Mouse (Mus musculus): ENCODE measurements around the gene Gm20388. TPM values are rescaled to one million over a fixed set of nuclear protein-coding genes. Genes with fewer than 3 reads are reported as not detected.

Gene Gm20388
- polyA plus RNA-seq, 1 experiment: 0.36 TPM

GRCm38 (mm10) chr8:123797928-123798327 is 3887.3 kb downstream of the Gm20388 start:
- TF ChIP-seq GATA1 (IDR thresholded peaks at IDR 0.05; ENCODE audit: low read length): no peak
- peak; percentile 24; the same call in 1 of the 3 replicates for TF ChIP-seq TAL1 (IDR thresholded peaks at IDR 0.05; ENCODE audit: low read length)
- Histone ChIP-seq H3K9me3 (ENCODE audit: control insufficient read depth, low read length) (peaks cover 4% of the 10 kb centered on the region; the same call in 1 of the 2 replicates), H3K27me3 (ENCODE audit: control insufficient read depth) (no peaks in the 10 kb centered on the region), H3K36me3 (ENCODE audit: control insufficient read depth) (no peaks in the 10 kb centered on the region; the same call in 1 of the 2 replicates), H3K4me1 (ENCODE audit: control insufficient read depth) (peaks cover 41% of the 10 kb centered on the region), H3K4me3 (replicated peaks) (peak overlapping the region; percentile 31)

DNA sequence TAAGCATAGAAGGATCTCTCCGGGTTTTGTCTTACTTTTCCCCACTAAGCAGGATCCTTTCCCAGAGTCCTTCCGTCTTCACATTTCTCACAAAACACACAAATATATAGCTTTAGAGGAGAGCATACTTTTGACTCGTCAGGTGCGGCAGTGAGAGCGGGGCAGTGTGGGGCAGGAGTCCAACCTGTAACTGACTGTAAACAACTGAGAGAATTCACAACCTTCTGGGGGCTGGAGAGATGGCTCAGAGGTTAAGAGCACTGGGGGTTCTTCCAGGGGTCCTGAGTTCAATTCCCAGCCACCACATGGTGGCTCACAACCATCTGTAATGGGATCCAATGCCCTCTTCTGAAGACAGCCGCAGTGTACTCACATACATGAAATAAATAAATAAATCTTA is 3888.8 kb downstream of the Gm20388 start:
- Histone ChIP-seq H3K36me3 (ENCODE audit: control insufficient read depth) (no peaks in the 10 kb centered on the region; the same call in 1 of the 2 replicates), H3K27me3 (ENCODE audit: control insufficient read depth) (no peaks in the 10 kb centered on the region), H3K4me1 (ENCODE audit: control insufficient read depth) (peaks cover 41% of the 10 kb centered on the region), H3K4me3 (replicated peaks) (no peak overlapping the region), H3K9me3 (ENCODE audit: control insufficient read depth, low read length) (peaks cover 4% of the 10 kb centered on the region; the same call in 1 of the 2 replicates)
- TF ChIP-seq TAL1 (IDR thresholded peaks at IDR 0.05; ENCODE audit: low read length): no peak
- TF ChIP-seq GATA1 (IDR thresholded peaks at IDR 0.05; ENCODE audit: low read length): no peak

DNA sequence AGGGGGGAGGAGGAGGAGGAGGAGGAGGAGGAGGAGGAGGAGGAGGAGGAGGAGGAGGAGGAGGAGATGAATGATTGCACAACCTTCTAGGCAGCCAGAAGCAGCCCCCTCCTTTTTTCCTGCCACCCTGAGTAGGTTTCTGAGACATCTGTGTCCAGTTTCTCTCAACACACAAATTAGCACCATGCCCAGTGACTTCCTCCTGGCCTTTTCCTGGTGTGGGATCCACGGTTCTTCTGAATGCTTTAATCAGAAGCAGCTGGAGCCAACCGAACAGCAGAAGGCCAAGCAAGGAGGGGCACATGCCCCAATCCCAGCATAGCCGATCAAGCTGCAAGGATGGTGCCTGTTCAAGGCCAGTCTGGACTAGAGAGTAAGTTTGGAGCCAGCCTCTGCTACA is 3889.2 kb downstream of the Gm20388 start:
- no peak overlapping the region for H3K4me3 ChIP-seq (replicated peaks)
- H3K27me3 ChIP-seq (ENCODE audit: control insufficient read depth): no peaks in the 10 kb centered on the region
- TF ChIP-seq GATA1 (IDR thresholded peaks at IDR 0.05; ENCODE audit: low read length): no peak
- no peak for TF ChIP-seq TAL1 (IDR thresholded peaks at IDR 0.05; ENCODE audit: low read length)
- peaks cover 41% of the 10 kb centered on the region for H3K4me1 ChIP-seq (ENCODE audit: control insufficient read depth)
- peaks cover 4% of the 10 kb centered on the region; the same call in 1 of the 2 replicates for H3K9me3 ChIP-seq (ENCODE audit: control insufficient read depth, low read length)
- no peaks in the 10 kb centered on the region; the same call in 1 of the 2 replicates for H3K36me3 ChIP-seq (ENCODE audit: control insufficient read depth)

- TF ChIP-seq GATA1 (IDR thresholded peaks at IDR 0.05; ENCODE audit: low read length) (no peak), TAL1 (IDR thresholded peaks at IDR 0.05; ENCODE audit: low read length) (no peak)
- Histone ChIP-seq H3K36me3 (ENCODE audit: control insufficient read depth) (no peaks in the 10 kb centered on the region; the same call in 1 of the 2 replicates), H3K4me3 (replicated peaks) (no peak overlapping the region), H3K4me1 (ENCODE audit: control insufficient read depth) (peaks cover 48% of the 10 kb centered on the region), H3K27me3 (ENCODE audit: control insufficient read depth) (no peaks in the 10 kb centered on the region), H3K9me3 (ENCODE audit: control insufficient read depth, low read length) (peaks cover 4% of the 10 kb centered on the region; the same call in 1 of the 2 replicates)
Observed at GRCm38 (mm10) chr8:123800867-123801266, 3890.2 kb downstream of the Gm20388 start.

- no peak for TF ChIP-seq GATA1 (IDR thresholded peaks at IDR 0.05; ENCODE audit: low read length)
- no peak for TF ChIP-seq TAL1 (IDR thresholded peaks at IDR 0.05; ENCODE audit: low read length)
- Histone ChIP-seq H3K27me3 (ENCODE audit: control insufficient read depth) (no peaks in the 10 kb centered on the region), H3K36me3 (ENCODE audit: control insufficient read depth) (no peaks in the 10 kb centered on the region; the same call in 1 of the 2 replicates), H3K4me1 (ENCODE audit: control insufficient read depth) (peaks cover 51% of the 10 kb centered on the region), H3K9me3 (ENCODE audit: control insufficient read depth, low read length) (peaks cover 4% of the 10 kb centered on the region; the same call in 1 of the 2 replicates), H3K4me3 (replicated peaks) (no peak overlapping the region)
Observed at GRCm38 (mm10) chr8:123801538-123801937, 3890.9 kb downstream of the Gm20388 start.

GRCm38 (mm10) chr8:123803639-123804038 is 3893.0 kb downstream of the Gm20388 start:
- H3K4me1 ChIP-seq (ENCODE audit: control insufficient read depth): peaks cover 49% of the 10 kb centered on the region
- H3K4me3 ChIP-seq (replicated peaks): no peak overlapping the region
- H3K9me3 ChIP-seq (ENCODE audit: control insufficient read depth, low read length): peaks cover 4% of the 10 kb centered on the region; the same call in 1 of the 2 replicates
- H3K27me3 ChIP-seq (ENCODE audit: control insufficient read depth): no peaks in the 10 kb centered on the region
- H3K36me3 ChIP-seq (ENCODE audit: control insufficient read depth): no peaks in the 10 kb centered on the region; the same call in none of the 2 replicates
- TF ChIP-seq GATA1 (IDR thresholded peaks at IDR 0.05; ENCODE audit: low read length): no peak
- TF ChIP-seq TAL1 (IDR thresholded peaks at IDR 0.05; ENCODE audit: low read length): no peak; the same call in 2 of the 3 replicates

GRCm38 (mm10) chr8:123804586-123804985 is 3893.9 kb downstream of the Gm20388 start:
- TF ChIP-seq TAL1 (IDR thresholded peaks at IDR 0.05; ENCODE audit: low read length) (no peak), GATA1 (IDR thresholded peaks at IDR 0.05; ENCODE audit: low read length) (no peak)
- H3K9me3 ChIP-seq (ENCODE audit: control insufficient read depth, low read length): peaks cover 4% of the 10 kb centered on the region; the same call in 1 of the 2 replicates
- H3K4me3 ChIP-seq (replicated peaks): no peak overlapping the region
- peaks cover 44% of the 10 kb centered on the region for H3K4me1 ChIP-seq (ENCODE audit: control insufficient read depth)
- H3K27me3 ChIP-seq (ENCODE audit: control insufficient read depth): no peaks in the 10 kb centered on the region
- no peaks in the 10 kb centered on the region; the same call in none of the 2 replicates for H3K36me3 ChIP-seq (ENCODE audit: control insufficient read depth)

GRCm38 (mm10) chr8:123805209-123805717 is 3894.6 kb downstream of the Gm20388 start:
- H3K36me3 ChIP-seq (ENCODE audit: control insufficient read depth): peaks cover 3% of the 10 kb centered on the region
- H3K9me3 ChIP-seq (ENCODE audit: control insufficient read depth, low read length): peaks cover 4% of the 10 kb centered on the region; the same call in 1 of the 2 replicates
- H3K27me3 ChIP-seq (ENCODE audit: control insufficient read depth): no peaks in the 10 kb centered on the region
- H3K4me3 ChIP-seq (replicated peaks): peak overlapping the region; percentile 80
- H3K4me1 ChIP-seq (ENCODE audit: control insufficient read depth): peaks cover 43% of the 10 kb centered on the region
- no peak for TF ChIP-seq GATA1 (IDR thresholded peaks at IDR 0.05; ENCODE audit: low read length)
- no peak for TF ChIP-seq TAL1 (IDR thresholded peaks at IDR 0.05; ENCODE audit: low read length)

DNA sequence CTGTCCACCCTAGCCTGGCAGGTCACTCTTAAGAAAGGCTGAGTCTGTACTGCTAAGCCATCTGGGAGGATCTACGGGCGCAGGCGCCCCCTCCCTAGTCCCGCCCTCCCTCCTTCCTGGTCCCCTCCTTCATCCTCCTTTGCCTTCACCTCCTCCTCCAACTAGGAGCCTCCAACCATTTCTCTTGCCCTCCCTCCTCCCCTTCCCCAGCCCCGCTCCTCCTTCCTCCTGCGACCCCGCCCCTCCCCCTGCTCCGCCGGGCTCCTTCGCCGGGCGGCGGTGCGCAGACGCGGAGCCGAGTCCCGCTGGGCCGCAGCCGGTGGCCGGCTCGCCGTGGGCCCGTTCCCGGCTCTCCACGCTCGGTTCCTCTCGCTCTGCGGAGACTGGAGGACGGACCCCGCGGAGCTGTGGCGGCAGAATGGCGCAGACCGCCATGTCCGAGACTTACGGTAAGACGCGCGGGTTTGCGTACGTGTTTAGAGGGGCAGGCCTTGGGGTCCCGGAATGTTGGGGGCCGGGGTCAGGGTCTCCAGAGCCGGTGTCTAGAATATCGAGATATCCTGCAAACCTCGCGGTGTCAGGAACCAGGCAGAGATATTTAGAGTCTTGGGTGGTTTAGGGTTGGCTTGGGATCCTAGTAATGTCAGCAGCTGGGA is 3895.2 kb downstream of the Gm20388 start, which contains the start of gene Rab4a:
Gene Rab4a (plus strand): TSS at position 268 of the 656 bp plus-strand sequence.
- TF ChIP-seq GATA1 (IDR thresholded peaks at IDR 0.05; ENCODE audit: low read length) (no peak), TAL1 (IDR thresholded peaks at IDR 0.05; ENCODE audit: low read length) (no peak)
- peaks cover 3% of the 10 kb centered on the region for H3K36me3 ChIP-seq (ENCODE audit: control insufficient read depth)
- peaks cover 3% of the 10 kb centered on the region; the same call in 1 of the 2 replicates for H3K9me3 ChIP-seq (ENCODE audit: control insufficient read depth, low read length)
- peak within 1 kb of the TSS; percentile 80 for H3K4me3 ChIP-seq (replicated peaks)
- peaks cover 42% of the 10 kb centered on the region for H3K4me1 ChIP-seq (ENCODE audit: control insufficient read depth)
- H3K27me3 ChIP-seq (ENCODE audit: control insufficient read depth): no peaks in the 10 kb centered on the region

Measured in erythroblast, embryonic 14.5 days (primary cell).